Mouse (Mus musculus): ENCODE data around the gene Gm20479. TPM values are rescaled to one million over a fixed set of nuclear protein-coding genes. Genes with fewer than 3 reads are reported as not detected.

Gm20479 gene
- polyA plus RNA-seq, 2 experiments = not detected

GRCm38 (mm10) chr7:27367976-27368375, 10.8 kb upstream of the Gm20479 start:
- peaks cover 7% of the 10 kb centered on the region for H3K9me3 ChIP-seq (ENCODE audit: control insufficient read depth, low read length)
- peaks cover 98% of the 10 kb centered on the region for H3K27me3 ChIP-seq (ENCODE audit: control insufficient read depth, insufficient read depth, low read length)
- ATAC-seq (ENCODE audit: low FRiP score, low read depth) (no peak), DNase-seq (ENCODE audit: low spot score) (no peak)
- peak overlapping the region; percentile 14; the same call in 1 of the 2 replicates for H3K4me3 ChIP-seq (replicated peaks; ENCODE audit: low read length)
- no peak overlapping the region for H3K27ac ChIP-seq (replicated peaks; ENCODE audit: low read depth, low read length)
- H3K9ac ChIP-seq (ENCODE audit: low read depth, low read length, severe bottlenecking) = no peak overlapping the region
- 17% methylated on average over 11 of the region's 11 CpGs for whole genome bisulfite sequencing
- no peak for TF ChIP-seq POLR2A (IDR thresholded peaks at IDR 0.05; ENCODE audit: borderline replicate concordance, extremely low read depth, insufficient read depth, insufficient read length)
- H3K4me1 ChIP-seq (ENCODE audit: control insufficient read depth, insufficient read depth, low read length) = no peaks in the 10 kb centered on the region
- H3K4me2 ChIP-seq (replicated peaks; ENCODE audit: low read depth, low read length, severe bottlenecking) = peak overlapping the region; percentile 35; the same call in 1 of the 2 replicates
- no peaks in the 10 kb centered on the region for H3K36me3 ChIP-seq (ENCODE audit: control insufficient read depth, insufficient read depth, low read length)

- no peak for TF ChIP-seq POLR2A (IDR thresholded peaks at IDR 0.05; ENCODE audit: borderline replicate concordance, extremely low read depth, insufficient read depth, insufficient read length)
- ATAC-seq (ENCODE audit: low FRiP score, low read depth) (no peak), DNase-seq (ENCODE audit: low spot score) (no peak)
- Histone ChIP-seq H3K27me3 (ENCODE audit: control insufficient read depth, insufficient read depth, low read length) (peaks cover 87% of the 10 kb centered on the region), H3K4me1 (ENCODE audit: control insufficient read depth, insufficient read depth, low read length) (no peaks in the 10 kb centered on the region), H3K4me3 (replicated peaks; ENCODE audit: low read length) (no peak overlapping the region), H3K4me2 (replicated peaks; ENCODE audit: low read depth, low read length, severe bottlenecking) (no peak overlapping the region), H3K9ac (ENCODE audit: low read depth, low read length, severe bottlenecking) (no peak overlapping the region), H3K27ac (replicated peaks; ENCODE audit: low read depth, low read length) (no peak overlapping the region), H3K36me3 (ENCODE audit: control insufficient read depth, insufficient read depth, low read length) (no peaks in the 10 kb centered on the region), H3K9me3 (ENCODE audit: control insufficient read depth, low read length) (peaks cover 7% of the 10 kb centered on the region)
- WGBS = 42% methylated on average over 21 of the region's 21 CpGs
These were observed 9.0 kb upstream of the Gm20479 start for GRCm38 (mm10) chr7:27366082-27366844.

GRCm38 (mm10) chr7:27364379-27364778, 7.2 kb upstream of the Gm20479 start:
- no peak overlapping the region; the same call in 1 of the 2 replicates for H3K9ac ChIP-seq (ENCODE audit: low read depth, low read length, severe bottlenecking)
- no peak overlapping the region for H3K4me2 ChIP-seq (replicated peaks; ENCODE audit: low read depth, low read length, severe bottlenecking)
- H3K9me3 ChIP-seq (ENCODE audit: control insufficient read depth, low read length) = no peaks in the 10 kb centered on the region
- WGBS = 6% methylated on average over 28 of the region's 29 CpGs
- DNase-seq (ENCODE audit: low spot score) (no peak), ATAC-seq (ENCODE audit: low FRiP score, low read depth) (no peak)
- H3K4me3 ChIP-seq (replicated peaks; ENCODE audit: low read length) = no peak overlapping the region; the same call in 1 of the 2 replicates
- no peaks in the 10 kb centered on the region for H3K4me1 ChIP-seq (ENCODE audit: control insufficient read depth, insufficient read depth, low read length)
- no peaks in the 10 kb centered on the region for H3K36me3 ChIP-seq (ENCODE audit: control insufficient read depth, insufficient read depth, low read length)
- H3K27ac ChIP-seq (replicated peaks; ENCODE audit: low read depth, low read length) = no peak overlapping the region
- peaks cover 70% of the 10 kb centered on the region for H3K27me3 ChIP-seq (ENCODE audit: control insufficient read depth, insufficient read depth, low read length)
- TF ChIP-seq POLR2A (IDR thresholded peaks at IDR 0.05; ENCODE audit: borderline replicate concordance, extremely low read depth, insufficient read depth, insufficient read length) = no peak

- Histone ChIP-seq H3K27me3 (ENCODE audit: control insufficient read depth, insufficient read depth, low read length) (peaks cover 54% of the 10 kb centered on the region), H3K27ac (replicated peaks; ENCODE audit: low read depth, low read length) (no peak overlapping the region)
- TF ChIP-seq POLR2A (IDR thresholded peaks at IDR 0.05; ENCODE audit: borderline replicate concordance, extremely low read depth, insufficient read depth, insufficient read length) = 0 out of 2 replicates have a peak, but pooled peaks have one; percentile 47
These were observed 4.2 kb upstream of the Gm20479 start for GRCm38 (mm10) chr7:27361283-27361946.

GRCm38 (mm10) chr7:27360749-27361148, 3.5 kb upstream of the Gm20479 start:
- H3K9me3 ChIP-seq (ENCODE audit: control insufficient read depth, low read length) = no peaks in the 10 kb centered on the region
- no peak for TF ChIP-seq POLR2A (IDR thresholded peaks at IDR 0.05; ENCODE audit: borderline replicate concordance, extremely low read depth, insufficient read depth, insufficient read length)
- WGBS = 50% methylated on average over 6 of the region's 6 CpGs
- DNase-seq (ENCODE audit: low spot score) (no peak), ATAC-seq (ENCODE audit: low FRiP score, low read depth) (no peak)
- peaks cover 48% of the 10 kb centered on the region for H3K27me3 ChIP-seq (ENCODE audit: control insufficient read depth, insufficient read depth, low read length)
- no peaks in the 10 kb centered on the region for H3K36me3 ChIP-seq (ENCODE audit: control insufficient read depth, insufficient read depth, low read length)
- 0 out of 2 replicates have a peak overlapping the region, but pooled peaks have one; percentile 71 for H3K4me2 ChIP-seq (replicated peaks; ENCODE audit: low read depth, low read length, severe bottlenecking)
- H3K27ac ChIP-seq (replicated peaks; ENCODE audit: low read depth, low read length) = no peak overlapping the region
- H3K4me1 ChIP-seq (ENCODE audit: control insufficient read depth, insufficient read depth, low read length) = peaks cover 8% of the 10 kb centered on the region
- no peak overlapping the region for H3K9ac ChIP-seq (ENCODE audit: low read depth, low read length, severe bottlenecking)
- no peak overlapping the region for H3K4me3 ChIP-seq (replicated peaks; ENCODE audit: low read length)

More at GRCm38 (mm10) chr7:27361283-27361946, 4.2 kb upstream of the Gm20479 start:
- DNase-seq (ENCODE audit: low spot score) = peak; percentile 99
- peak; percentile 96 for ATAC-seq (ENCODE audit: low FRiP score, low read depth)
- Histone ChIP-seq H3K9ac (ENCODE audit: low read depth, low read length, severe bottlenecking) (peak overlapping the region; percentile 60), H3K4me1 (ENCODE audit: control insufficient read depth, insufficient read depth, low read length) (peaks cover 5% of the 10 kb centered on the region), H3K9me3 (ENCODE audit: control insufficient read depth, low read length) (no peaks in the 10 kb centered on the region), H3K4me3 (replicated peaks; ENCODE audit: low read length) (peak overlapping the region; percentile 55), H3K36me3 (ENCODE audit: control insufficient read depth, insufficient read depth, low read length) (no peaks in the 10 kb centered on the region), H3K4me2 (replicated peaks; ENCODE audit: low read depth, low read length, severe bottlenecking) (peak overlapping the region; percentile 71)
- under 1% methylated on average over 49 of the region's 52 CpGs for WGBS

Measured in limb, embryonic 14.5 days (tissue).